Mouse (Mus musculus) thymus, postnatal 4 days (tissue): ENCODE measurements at regions not wholly inside any gene's neighbourhood (a gene's known extent, or its start where the extent isn't known, plus 50 kb on each side); places are given as distances from the start of the nearest gene placed in this dataset.
"Not testable (repeated sequence)": the region's sequence is repeated elsewhere in the genome, so short reads cannot be mapped to it uniquely, and the experiment has no call there.

Source experiments
- DNase-seq: peaks from one replicate; pipeline ENCODE4 v3.0.0; 2021

DNA sequence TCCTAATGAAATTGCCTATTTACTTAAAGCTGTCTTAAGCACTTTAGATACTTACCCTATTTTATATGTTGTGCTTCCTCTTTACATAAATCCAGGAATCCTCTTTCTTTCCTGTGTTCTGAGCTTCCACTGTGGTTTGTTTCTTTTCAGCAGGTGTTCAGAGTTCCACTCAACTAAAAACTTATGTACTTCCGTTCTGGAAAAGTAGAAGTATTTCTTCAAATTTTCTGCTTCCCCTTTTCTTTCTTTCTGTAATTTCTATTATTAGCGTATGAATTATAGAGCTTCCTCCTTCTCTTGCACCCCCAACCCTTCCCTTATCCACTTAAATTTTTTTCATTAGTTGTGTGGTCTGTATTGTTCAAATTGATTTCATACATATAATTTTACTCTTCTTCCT, 165.8 kb upstream of the Nudt12 start:
- DNase-seq, result no peak

- DNase-seq, result no peak
These were observed 143.2 kb upstream of the Nudt12 start for GRCm38 (mm10) chr17:59156345-59156744.

- DNase-seq, result no peak
These were observed 130.6 kb upstream of the Nudt12 start for GRCm38 (mm10) chr17:59143760-59144157.

- no peak for DNase-seq
These were observed 130.0 kb upstream of the Nudt12 start for GRCm38 (mm10) chr17:59142995-59143759.

DNA sequence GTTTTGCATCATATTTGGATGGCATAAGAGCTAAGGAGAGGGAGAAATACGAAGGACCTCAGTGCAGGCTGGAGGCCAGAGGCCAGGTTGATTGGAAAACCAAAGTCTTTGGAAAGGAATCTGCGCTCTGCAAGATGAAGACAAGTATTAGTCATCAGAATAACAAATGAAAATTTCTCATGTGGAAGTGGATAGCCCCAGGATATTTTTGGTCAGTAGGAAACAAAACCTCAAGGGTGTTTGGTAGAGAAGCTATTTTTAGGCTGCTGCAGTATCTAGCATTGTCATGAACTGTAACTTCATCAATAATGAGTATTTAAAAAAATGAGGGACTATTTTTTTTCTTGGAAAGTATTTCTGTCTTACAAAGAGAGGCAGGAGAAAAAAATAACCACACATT, 125.6 kb upstream of the Nudt12 start:
- no peak for DNase-seq

DNA sequence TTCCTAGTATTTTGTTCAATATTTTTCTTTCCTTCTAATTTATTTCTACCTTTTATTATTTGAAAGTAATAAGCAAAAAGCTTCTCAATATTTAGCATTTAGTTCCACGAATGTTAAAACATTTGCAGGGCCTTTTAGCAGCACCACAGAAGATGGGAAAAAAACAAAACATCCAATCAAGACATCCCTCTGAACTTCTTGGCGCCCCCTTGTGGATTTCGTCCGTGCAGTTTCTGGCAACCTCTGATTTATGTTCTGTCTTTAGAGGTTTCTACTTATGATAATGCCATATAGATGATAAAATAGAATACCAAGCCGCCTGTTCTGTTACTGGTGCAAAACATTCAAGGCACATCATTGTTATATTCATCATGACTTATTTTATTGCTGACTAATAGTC, 86.2 kb upstream of the Nudt12 start:
- DNase-seq, result peak; percentile 42

- DNase-seq, result not testable (repeated sequence)
These were observed 63.7 kb upstream of the Nudt12 start for GRCm38 (mm10) chr17:59076846-59077245.

DNA sequence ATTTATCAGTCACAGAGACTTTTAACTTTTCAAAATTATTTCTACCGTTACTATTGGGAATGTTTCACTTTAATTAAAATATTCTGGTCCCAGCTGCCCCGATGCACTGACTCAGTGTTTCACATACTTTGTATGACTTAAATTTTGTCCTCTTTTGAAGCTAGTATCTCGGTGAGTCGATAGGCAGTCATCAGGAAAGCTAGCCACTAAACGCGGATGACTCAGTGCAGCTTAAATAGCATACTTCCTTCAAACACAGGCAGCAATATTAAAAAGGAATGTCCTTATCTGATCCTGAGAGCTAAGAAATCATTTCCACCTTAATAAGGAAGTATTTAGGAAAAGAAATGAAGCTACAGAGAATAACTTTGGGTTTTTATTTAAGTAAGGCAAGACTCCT, 63.2 kb upstream of the Nudt12 start:
- not testable (repeated sequence) for DNase-seq
